Mouse (Mus musculus) lung, adult 2 months (tissue): Measurements from ENCODE around the gene Tacc2.

ENCODE experiments used
- CTCF ChIP-seq: fragments of 200-500 bp; IDR thresholded peaks from 2 replicates; pipeline ENCODE4 v1.5.1; 2011; ENCODE audit warnings: mild to moderate bottlenecking, low read length, control low read depth; ENCODE audit not compliant: insufficient read depth
- POLR2A ChIP-seq: fragments of 200-500 bp; IDR thresholded peaks from 2 replicates; pipeline ENCODE4 v1.6.1; 2011; ENCODE audit warnings: low read depth, mild to moderate bottlenecking, control low read depth, low read length, borderline replicate concordance; ENCODE audit errors: extremely low read depth

- TF ChIP-seq CTCF (no peak), POLR2A (no peak)
Observed at GRCm38 (mm10) chr7:130648061-130648460, 70.8 kb downstream of the Tacc2 start.
